Mouse (Mus musculus) CD4-positive naive resting alpha-beta T cell, adult 57 days (primary cell): Measurements from ENCODE around the gene Olfr299. TPM values are rescaled to one million over a fixed set of nuclear protein-coding genes. Genes with fewer than 3 reads are reported as not detected.

Experiments
- total RNA-seq: library from RNA; stranded (reverse); gene quantifications from one replicate; pipeline ENCODE4 v1.2.4, GENCODE M21; 2023

Gene Olfr299
- not detected for total RNA-seq

DNA sequence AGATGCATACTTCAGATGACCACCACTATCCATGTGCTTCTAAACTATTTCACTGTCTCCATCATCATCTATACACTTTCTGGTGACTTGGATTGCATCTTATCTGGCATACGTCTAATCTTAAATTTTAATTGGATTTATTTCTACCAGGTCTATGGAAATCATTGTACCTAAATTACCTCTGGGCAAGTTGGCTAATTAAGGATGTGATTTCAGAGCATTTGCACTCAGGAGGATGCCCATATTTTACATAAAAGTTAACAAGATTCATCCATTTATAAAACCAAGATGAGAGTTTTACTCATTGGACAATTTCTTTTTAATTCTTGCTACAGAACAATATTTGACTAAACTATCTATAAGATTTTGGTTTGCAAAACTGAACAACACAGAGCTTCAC is at the start of gene Olfr299:
Gene Olfr299, plus strand, starts transcription at position 301 of the 400 bp plus-strand sequence.

DNA sequence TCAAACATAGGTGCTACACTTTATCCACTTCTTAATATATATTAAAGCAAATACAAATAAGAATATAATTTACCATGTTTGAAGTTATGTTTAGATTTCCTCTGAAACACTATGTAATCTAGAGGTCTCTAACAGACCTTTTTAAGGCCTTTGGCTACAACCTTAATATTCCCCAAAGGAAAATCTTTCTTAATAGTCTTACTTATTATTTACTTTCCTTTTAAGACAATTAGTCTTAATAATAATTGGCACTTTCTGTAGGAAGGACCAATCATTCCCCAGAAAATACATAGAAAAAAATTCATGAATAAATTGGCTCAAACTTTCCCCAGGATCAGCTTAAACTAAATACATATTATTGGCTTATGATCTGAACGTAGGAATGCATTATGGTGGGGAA is 32.7 kb downstream of the Olfr299 start, which contains the start of gene Olfr298:
Gene Olfr298, minus strand, starts transcription at position 101 of the 400 bp plus-strand sequence.

Other genes with a start within 250 kb of the Olfr299 start
- gene Vmn2r76, start 213.6 kb upstream of the Olfr299 start, total RNA-seq, result not detected
- not detected for gene Olfr310, start 182.7 kb upstream of the Olfr299 start, total RNA-seq
- not detected for gene Olfr309, start 146.2 kb upstream of the Olfr299 start, total RNA-seq
- not detected for gene Olfr308, start 134.3 kb upstream of the Olfr299 start, total RNA-seq
- not detected for gene Olfr307, start 122.3 kb upstream of the Olfr299 start, total RNA-seq
- gene Olfr305, start 93.0 kb upstream of the Olfr299 start, total RNA-seq, result not detected
- not detected for gene Olfr304, start 73.3 kb upstream of the Olfr299 start, total RNA-seq
- gene Olfr303, start 62.1 kb upstream of the Olfr299 start, total RNA-seq, result not detected
- not detected for gene Olfr301, start 56.1 kb upstream of the Olfr299 start, total RNA-seq
- gene Olfr298, start 32.6 kb downstream of the Olfr299 start, total RNA-seq, result not detected
- not detected for gene Olfr297, start 60.0 kb downstream of the Olfr299 start, total RNA-seq
- gene Olfr295, start 123.9 kb downstream of the Olfr299 start, total RNA-seq, result not detected
- gene Olfr294, start 156.7 kb downstream of the Olfr299 start, total RNA-seq, result not detected
- gene Olfr293, start 189.1 kb downstream of the Olfr299 start, total RNA-seq, result not detected
- not detected for gene Olfr292, start 228.4 kb downstream of the Olfr299 start, total RNA-seq